In genomic region chr5:125125219-125125618, GRCm38 (mm10) we compare ENCODE assay signal across 12 mouse cellular contexts. TPM values are rescaled to one million over a fixed set of nuclear protein-coding genes. Genes with fewer than 3 reads are reported as not detected.
DNase-seq lines count a peak whose midpoint lies in the region; ATAC-seq and TF ChIP-seq lines count a peak whose summit lies in the region.
"Had no signal": no experiment of that assay in that cellular context is flagged by ENCODE, and none has a peak within 500 bp of the region (broad histone marks: within the 10 kb centered on the region; RNA-seq: fewer than 3 reads in every experiment).

No protein-coding gene starts in this region.

- WGBS in kidney, adult 2 months = 30% methylated on average over 3 of the region's 3 CpGs
- WGBS in neural tube, embryonic 13.5 days = 71% methylated on average over 3 of the region's 3 CpGs
- 59% methylated on average over 3 of the region's 3 CpGs for WGBS in olfactory bulb, adult 2 months

- no peak for TF ChIP-seq CTCF in kidney, adult 2 months (conservative IDR thresholded peaks at IDR 0.05; ENCODE audit: insufficient read depth, insufficient read length, low read depth, low read length)
- peak; percentile 10; the same call in 1 of the 2 replicates for TF ChIP-seq CTCF in olfactory bulb, adult 2 months (IDR thresholded peaks at IDR 0.05; ENCODE audit: insufficient read depth, low read depth, low read length)

- no peaks in the 10 kb centered on the region for H3K27me3 ChIP-seq in kidney, adult 2 months (replicated peaks; ENCODE audit: control insufficient read depth, insufficient read depth, low read length)
- H3K27me3 ChIP-seq in neural tube, embryonic 13.5 days = no peaks in the 10 kb centered on the region
- H3K27me3 ChIP-seq: embryonic facial prominence, embryonic 13.5 days had no signal

- no peaks in the 10 kb centered on the region for H3K9me3 ChIP-seq in neural tube, embryonic 13.5 days
- H3K9me3 ChIP-seq: embryonic facial prominence, embryonic 13.5 days had no signal

- no peak overlapping the region for H3K4me2 ChIP-seq in neural tube, embryonic 13.5 days
- H3K4me2 ChIP-seq: embryonic facial prominence, embryonic 13.5 days had no signal

- no peak for TF ChIP-seq POLR2A in kidney, adult 2 months (IDR thresholded peaks at IDR 0.05; ENCODE audit: low read depth, low read length)
- TF ChIP-seq POLR2A in olfactory bulb, adult 2 months (IDR thresholded peaks at IDR 0.05; ENCODE audit: insufficient read depth, low read depth, low read length) = no peak

- peaks cover 40% of the 10 kb centered on the region for H3K4me1 ChIP-seq in kidney, adult 2 months (ENCODE audit: control insufficient read depth, insufficient read depth, low read length)
- H3K4me1 ChIP-seq in neural tube, embryonic 13.5 days (replicated peaks) = peaks cover 92% of the 10 kb centered on the region
- H3K4me1 ChIP-seq in olfactory bulb, adult 2 months (ENCODE audit: control insufficient read depth, insufficient read depth, low read length) = peaks cover 85% of the 10 kb centered on the region

- peak overlapping the region; percentile 30 for H3K27ac ChIP-seq in kidney, adult 2 months (ENCODE audit: insufficient read depth, low read depth, low read length)
- peak overlapping the region; percentile 42 for H3K27ac ChIP-seq in neural tube, embryonic 13.5 days (replicated peaks)
- H3K27ac ChIP-seq in olfactory bulb, adult 2 months (ENCODE audit: insufficient read depth, low read depth, low read length) = 0 out of 2 replicates have a peak overlapping the region, but pooled peaks have one; percentile 43
- H3K27ac ChIP-seq: liver, embryonic 14.5 days had no signal

- 0 out of 2 replicates have a peak overlapping the region, but pooled peaks have one; percentile 17 for H3K9ac ChIP-seq in neural tube, embryonic 13.5 days
- H3K9ac ChIP-seq: embryonic facial prominence, embryonic 13.5 days; liver, embryonic 14.5 days had no signal

- H3K36me3 ChIP-seq in kidney, adult 2 months (ENCODE audit: control insufficient read depth, insufficient read depth, low read length) = no peaks in the 10 kb centered on the region
- 0 out of 2 replicates have a peak, but pooled peaks cover 8% of the 10 kb centered on the region for H3K36me3 ChIP-seq in neural tube, embryonic 13.5 days
- H3K36me3 ChIP-seq: G1E had no signal

- no peak overlapping the region for H3K4me3 ChIP-seq in kidney, adult 2 months (ENCODE audit: insufficient read depth, low read depth, low read length)
- H3K4me3 ChIP-seq in neural tube, embryonic 13.5 days = no peak overlapping the region
- no peak overlapping the region for H3K4me3 ChIP-seq in olfactory bulb, adult 2 months (ENCODE audit: insufficient read depth, low read depth, low read length)
- H3K4me3 ChIP-seq: embryonic facial prominence, embryonic 13.5 days had no signal

- ATAC-seq in neural tube, embryonic 13.5 days (ENCODE audit: low read depth) = no peak
- ATAC-seq: activated CD4-positive, CD25-positive, alpha-beta regulatory T cell, adult 4 months had no signal

- peak; percentile 60 for DNase-seq in adrenal gland, adult 2 months
- no peak for DNase-seq in adrenal gland, postnatal 4 days (ENCODE audit: low spot score in 2 of 2)
- DNase-seq in kidney, adult 2 months = peak; percentile 58
- DNase-seq in kidney, postnatal 4 days = no peak
- no peak for DNase-seq in neural tube, embryonic 10.5 days (ENCODE audit: extremely low spot score, low spot score)
- DNase-seq in natural killer cell, adult 2 months (ENCODE audit: low spot score in 2 of 2) = no peak

RNA-seq across cellular contexts. Expression of gene Ncor2, which starts 53.8 kb away (rescaled TPM):
- 100 to 1,000 TPM; 149 to 340 TPM for total RNA-seq in adrenal gland, adult 2 months (2021)
- 183 and 229 TPM in 2 replicates for polyA plus RNA-seq in adrenal gland, adult 2 months (2012; rRNA removed)
- 100 to 1,000 TPM; 240 to 243 TPM for total RNA-seq in adrenal gland, postnatal 4 days (2021)
- polyA plus RNA-seq in kidney, adult 2 months (2012; rRNA removed) = 32.0 and 38.8 TPM in 2 replicates
- 29.2 and 30.4 TPM in 2 replicates for polyA plus RNA-seq in neural tube, embryonic 13.5 days (2015; fragmentation: Nextera tagmentation; extraction: Ambion mirVana)
- not detected in 2 replicates for polyA plus RNA-seq in olfactory bulb, adult 2 months (2012; ENCODE audit: insufficient read depth, insufficient read length, low replicate concordance, missing spikeins)
- total RNA-seq: G1E had no signal

Comparison
In these comparisons a context has a peak if more than half of its experiments do, and no peak if none do; other contexts are left out.
1. DNase-seq: peak in adrenal gland, adult 2 months (single experiment) and kidney, adult 2 months (single experiment); none in adrenal gland, postnatal 4 days (0 of 2), kidney, postnatal 4 days (0 of 2), neural tube, embryonic 10.5 days (single experiment) and natural killer cell, adult 2 months (0 of 2).
2. Peak in every context shown above with its lines, with median percentiles within 50 percentile points of each other: H3K27ac ChIP-seq.